Mouse (Mus musculus) liver, embryonic 11.5 days (tissue): ENCODE measurements around the gene Celf2. TPM values are rescaled to one million over a fixed set of nuclear protein-coding genes. Genes with fewer than 3 reads are reported as not detected.

Experiments
- ATAC-seq: fragments of 200-750 bp; cut with Nextera tagmentation; replicated peaks from 2 replicates; pipeline ENCODE4 v1.8.0; 2017; ENCODE audit warnings: moderate number of reproducible peaks, mild to moderate bottlenecking, moderate TSS enrichment, moderate library complexity; ENCODE audit not compliant: low FRiP score
- DNase-seq: peaks from one replicate; pipeline ENCODE4 v3.0.0-alpha.2; 2017; ENCODE audit warnings: low spot score
- H3K27ac ChIP-seq: fragments of 300-500 bp; sonication (generic); 2 replicates; pipeline ENCODE4 v1.5.1; 2014; ENCODE audit warnings: mild to moderate bottlenecking, low read depth, low read length, control low read depth
- H3K27me3 ChIP-seq: fragments of 300-500 bp; sonication (generic); replicated peaks from 2 replicates; pipeline ENCODE4 v1.6.1; 2014; ENCODE audit warnings: low read length, mixed read lengths; ENCODE audit not compliant: control insufficient read depth, insufficient read depth
- H3K36me3 ChIP-seq: fragments of 300-500 bp; sonication (generic); 2 replicates; pipeline ENCODE4 v1.6.1; 2014; ENCODE audit warnings: mild to moderate bottlenecking, low read length, moderate library complexity, mixed read lengths; ENCODE audit not compliant: control insufficient read depth, insufficient read depth
- H3K4me1 ChIP-seq: fragments of 300-500 bp; sonication (generic); replicated peaks from 2 replicates; pipeline ENCODE4 v1.6.1; 2014; ENCODE audit warnings: low read length, mixed read lengths; ENCODE audit not compliant: control insufficient read depth, insufficient read depth
- H3K4me2 ChIP-seq: fragments of 300-500 bp; sonication (generic); 2 replicates; pipeline ENCODE4 v1.6.1; 2014; ENCODE audit warnings: mild to moderate bottlenecking, control low read depth, moderate library complexity
- H3K4me3 ChIP-seq: fragments of 300-500 bp; sonication (generic); 2 replicates; pipeline ENCODE4 v1.5.1; 2014; ENCODE audit warnings: low read depth, low read length, control low read depth
- H3K9ac ChIP-seq: fragments of 300-500 bp; sonication (generic); 2 replicates; pipeline ENCODE4 v1.6.1; 2014; ENCODE audit warnings: low read depth, low read length, control low read depth
- H3K9me3 ChIP-seq: fragments of 300-500 bp; sonication (generic); 2 replicates; pipeline ENCODE4 v1.6.1; 2016; ENCODE audit warnings: low read length, inconsistent platforms, mixed read lengths; ENCODE audit not compliant: control insufficient read depth
- WGBS: fragments of 180-500 bp; shearing (Covaris S2); extraction: QIAGEN DNeasy Blood & Tissue Kit; methylation state at CpG from one replicate; pipeline ENCODE4 v1.1.7; 2014; 5-methylcytosine and 5-hydroxymethylcytosine counted together
- polyA plus RNA-seq: library from polyadenylated mRNA; unstranded; fragments of >200 nt; fragmentation: Nextera tagmentation; extraction: Ambion mirVana; gene quantifications from 2 replicates; pipeline ENCODE4 v1.2.1, GENCODE M21; 2014

Gene Celf2
- polyA plus RNA-seq, 1 experiment from 2014 or later: 21.1 TPM

DNA sequence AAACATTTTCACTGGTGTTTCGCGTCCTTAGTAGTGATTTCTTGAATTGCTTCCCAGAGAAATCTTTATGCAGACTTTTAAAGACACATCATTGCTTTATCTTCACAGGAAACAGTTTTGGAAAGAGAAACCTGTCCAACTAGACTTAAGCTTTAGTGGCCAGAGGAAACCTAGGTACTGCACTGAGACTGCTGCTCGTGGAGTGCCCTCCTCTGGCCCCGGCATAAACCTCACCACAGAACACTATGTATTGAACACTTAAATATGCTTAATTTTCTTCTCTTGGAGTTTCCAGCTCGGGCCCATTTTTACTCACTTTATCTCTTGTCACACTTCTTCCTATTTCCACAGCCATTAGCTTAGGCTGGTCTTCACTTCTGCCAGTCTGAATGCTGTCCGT lies 870.0 kb downstream of the Celf2 start:
- no peak for DNase-seq
- H3K27me3 ChIP-seq: no peaks in the 10 kb centered on the region
- ATAC-seq: no peak
- no peak overlapping the region for H3K4me2 ChIP-seq
- H3K27ac ChIP-seq: no peak overlapping the region
- H3K4me3 ChIP-seq: no peak overlapping the region
- no peaks in the 10 kb centered on the region for H3K4me1 ChIP-seq
- H3K9me3 ChIP-seq: no peaks in the 10 kb centered on the region
- no peaks in the 10 kb centered on the region for H3K36me3 ChIP-seq
- no peak overlapping the region for H3K9ac ChIP-seq
- 74% methylated on average over 6 of the region's 6 CpGs for WGBS

DNA sequence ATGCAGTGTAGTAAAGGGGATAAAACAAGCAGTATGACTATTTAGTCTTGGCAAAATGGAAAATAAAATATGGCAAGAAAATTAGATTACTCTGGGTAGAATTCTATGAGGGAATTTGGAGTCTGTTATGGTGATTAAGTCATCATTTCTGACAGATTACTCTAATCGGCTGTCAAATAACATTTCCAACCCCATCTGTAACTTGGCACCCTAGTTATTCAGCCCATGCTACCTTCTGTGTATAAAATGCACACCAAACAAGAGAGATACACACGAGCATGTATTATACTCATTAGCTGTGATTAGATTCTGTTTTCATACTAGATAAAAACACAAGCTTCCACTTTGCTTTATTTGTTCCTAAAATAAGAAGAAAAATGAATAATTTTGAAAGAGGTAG lies 872.2 kb downstream of the Celf2 start:
- no peaks in the 10 kb centered on the region for H3K27me3 ChIP-seq
- WGBS: 76% methylated on average over 2 of the region's 2 CpGs
- no peak for ATAC-seq

DNA sequence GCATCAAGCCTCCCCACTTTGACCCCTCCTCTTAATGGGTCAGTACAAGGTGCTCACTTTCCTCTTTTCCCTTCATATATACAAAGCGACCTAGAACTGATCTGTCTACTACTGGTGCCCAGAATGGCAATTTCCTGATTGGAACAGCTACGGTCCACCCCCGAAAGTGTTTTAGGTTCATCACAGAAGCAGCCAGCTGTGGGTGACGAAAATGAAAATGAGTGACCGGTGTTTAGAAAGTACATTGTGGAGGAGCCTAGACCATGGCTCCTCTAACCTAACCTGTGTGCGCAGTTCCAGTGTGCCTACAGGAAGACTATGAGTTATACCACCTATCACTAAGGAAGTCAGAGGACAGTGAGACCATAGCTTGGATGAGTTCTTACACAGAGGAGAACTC lies 874.5 kb downstream of the Celf2 start:
- Histone ChIP-seq H3K4me1 (no peaks in the 10 kb centered on the region), H3K36me3 (no peaks in the 10 kb centered on the region), H3K9me3 (no peaks in the 10 kb centered on the region), H3K27me3 (no peaks in the 10 kb centered on the region), H3K4me3 (no peak overlapping the region), H3K9ac (no peak overlapping the region), H3K4me2 (no peak overlapping the region), H3K27ac (no peak overlapping the region)
- ATAC-seq (no peak), DNase-seq (no peak)
- 85% methylated on average over 6 of the region's 6 CpGs for WGBS

More for the DNA sequence above, 872.2 kb downstream of the Celf2 start:
- H3K4me3 ChIP-seq: no peak overlapping the region
- no peak overlapping the region for H3K27ac ChIP-seq
- no peak for DNase-seq
- H3K9me3 ChIP-seq: no peaks in the 10 kb centered on the region
- no peak overlapping the region for H3K9ac ChIP-seq
- H3K4me2 ChIP-seq: no peak overlapping the region
- H3K4me1 ChIP-seq: no peaks in the 10 kb centered on the region
- H3K36me3 ChIP-seq: no peaks in the 10 kb centered on the region

DNA sequence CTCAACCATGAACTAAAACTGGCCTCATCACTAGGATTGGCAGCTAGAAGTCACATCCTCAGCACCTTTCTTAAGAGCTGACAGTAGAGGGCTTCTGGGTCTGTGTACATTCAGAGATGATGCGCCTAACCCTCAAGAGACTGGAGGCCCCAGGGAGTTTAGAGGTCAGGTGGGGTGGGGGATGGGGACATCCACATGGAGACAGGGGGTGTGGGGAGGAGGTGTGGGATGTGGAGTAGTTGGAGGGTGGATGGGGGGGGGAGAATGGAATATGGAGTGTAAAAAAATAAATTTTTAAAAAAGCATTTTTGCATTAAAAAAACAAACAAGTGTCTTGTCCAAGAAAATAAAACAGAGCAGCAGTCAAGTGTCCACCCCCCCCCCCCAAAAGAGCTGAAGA lies 876.2 kb downstream of the Celf2 start:
- Histone ChIP-seq H3K9ac (no peak overlapping the region), H3K4me2 (no peak overlapping the region), H3K36me3 (no peaks in the 10 kb centered on the region), H3K4me3 (no peak overlapping the region), H3K4me1 (no peaks in the 10 kb centered on the region), H3K27ac (no peak overlapping the region), H3K27me3 (no peaks in the 10 kb centered on the region), H3K9me3 (no peaks in the 10 kb centered on the region)
- 85% methylated on average over 1 of the region's 1 CpGs for WGBS
- no peak for DNase-seq
- no peak for ATAC-seq

DNA sequence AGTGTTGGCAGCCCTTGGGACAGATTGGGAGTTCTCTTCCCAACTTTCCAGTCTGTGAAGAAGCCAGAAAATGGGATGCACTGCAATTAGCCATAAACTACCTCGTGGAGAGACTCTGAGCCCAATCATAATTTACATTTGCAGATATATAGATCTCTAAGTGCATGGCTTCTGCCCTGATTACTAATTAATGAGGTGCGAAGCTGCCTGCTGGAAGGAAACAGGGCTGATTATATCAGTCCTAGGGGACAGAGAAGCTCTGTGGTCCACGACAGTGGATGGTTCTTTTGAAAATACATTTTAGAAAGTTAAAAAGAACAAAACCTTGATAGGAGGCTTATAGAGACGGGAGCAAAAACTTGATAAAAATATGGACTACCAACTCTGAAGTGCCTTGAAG lies 885.6 kb downstream of the Celf2 start:
- no peak overlapping the region for H3K9ac ChIP-seq
- no peak overlapping the region for H3K4me2 ChIP-seq
- WGBS: 61% methylated on average over 4 of the region's 4 CpGs
- no peak for DNase-seq
- ATAC-seq: no peak
- no peaks in the 10 kb centered on the region for H3K36me3 ChIP-seq
- no peak overlapping the region for H3K27ac ChIP-seq
- no peak overlapping the region for H3K4me3 ChIP-seq
- H3K27me3 ChIP-seq: no peaks in the 10 kb centered on the region
- H3K9me3 ChIP-seq: no peaks in the 10 kb centered on the region
- no peaks in the 10 kb centered on the region for H3K4me1 ChIP-seq

DNA sequence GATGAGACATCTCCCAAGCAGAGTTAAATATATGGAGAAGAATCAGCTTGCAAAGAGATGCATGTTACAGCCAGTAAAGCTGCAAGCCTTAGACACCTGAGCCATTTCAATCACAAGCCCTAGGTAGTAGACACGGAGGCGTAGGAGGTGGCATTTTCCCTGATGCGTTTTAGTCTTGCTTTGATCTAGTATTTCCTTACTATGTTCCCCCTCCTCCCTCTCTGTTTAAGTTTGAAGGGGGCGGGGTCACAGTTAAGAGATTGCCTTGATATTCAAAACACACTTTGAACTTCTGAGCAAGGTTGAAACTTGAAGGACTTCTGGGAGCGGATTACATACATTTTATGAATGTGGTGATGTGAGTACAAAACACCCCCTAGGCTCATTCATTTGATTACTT lies 887.3 kb downstream of the Celf2 start:
- Histone ChIP-seq H3K4me2 (no peak overlapping the region), H3K9me3 (no peaks in the 10 kb centered on the region), H3K4me1 (no peaks in the 10 kb centered on the region), H3K9ac (no peak overlapping the region), H3K4me3 (no peak overlapping the region), H3K27ac (no peak overlapping the region), H3K36me3 (no peaks in the 10 kb centered on the region), H3K27me3 (no peaks in the 10 kb centered on the region)
- ATAC-seq: no peak
- DNase-seq: no peak
- 80% methylated on average over 5 of the region's 5 CpGs for WGBS

DNA sequence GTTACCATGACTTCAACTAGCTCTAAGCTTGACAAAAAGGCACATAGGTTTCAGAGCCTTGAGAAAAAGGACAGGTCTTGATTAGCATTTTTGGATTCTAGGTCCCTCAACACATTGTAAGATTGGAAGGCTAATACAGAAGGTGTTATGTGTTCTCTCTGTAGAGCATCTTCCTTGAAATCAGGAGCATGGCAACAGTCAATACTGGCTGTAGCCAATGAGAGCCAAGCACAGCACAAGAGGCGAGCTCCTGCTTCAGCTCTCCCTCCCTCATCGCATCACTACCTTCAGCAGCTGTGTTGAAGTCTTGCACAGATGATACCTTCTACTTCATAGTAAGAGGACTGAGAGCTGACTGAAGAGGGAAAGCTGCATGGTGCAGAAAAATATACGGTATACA lies 890.5 kb downstream of the Celf2 start:
- Histone ChIP-seq H3K4me3 (no peak overlapping the region), H3K27me3 (no peaks in the 10 kb centered on the region), H3K36me3 (no peaks in the 10 kb centered on the region), H3K4me2 (no peak overlapping the region), H3K9ac (no peak overlapping the region), H3K4me1 (no peaks in the 10 kb centered on the region), H3K9me3 (no peaks in the 10 kb centered on the region), H3K27ac (no peak overlapping the region)
- DNase-seq (no peak), ATAC-seq (no peak)
- WGBS: 78% methylated on average over 3 of the region's 3 CpGs

DNA sequence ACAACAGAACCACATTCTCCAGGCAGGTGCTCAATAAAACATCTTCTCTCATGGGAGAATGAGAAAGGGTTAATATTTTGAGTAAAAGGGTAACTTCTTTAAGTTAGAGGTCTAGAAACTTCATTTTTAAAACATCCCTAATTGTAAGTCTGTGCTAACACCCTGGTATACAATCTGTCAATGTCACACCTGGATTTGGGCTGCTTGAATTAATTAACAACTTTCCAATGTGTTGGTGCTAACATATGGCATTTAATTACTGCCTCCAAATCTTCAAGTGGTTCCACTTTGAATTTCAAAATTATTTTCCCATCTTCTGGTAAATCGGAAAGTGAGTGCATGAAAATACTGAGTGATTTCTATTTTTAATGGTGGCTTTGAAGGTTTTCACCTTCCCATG lies 890.9 kb downstream of the Celf2 start:
- ATAC-seq (no peak), DNase-seq (no peak)
- no peak overlapping the region for H3K9ac ChIP-seq
- H3K27ac ChIP-seq: no peak overlapping the region
- WGBS: 78% methylated on average over 1 of the region's 1 CpGs
- no peaks in the 10 kb centered on the region for H3K4me1 ChIP-seq
- H3K27me3 ChIP-seq: no peaks in the 10 kb centered on the region
- H3K9me3 ChIP-seq: no peaks in the 10 kb centered on the region
- H3K36me3 ChIP-seq: no peaks in the 10 kb centered on the region
- H3K4me2 ChIP-seq: no peak overlapping the region
- H3K4me3 ChIP-seq: no peak overlapping the region

DNA sequence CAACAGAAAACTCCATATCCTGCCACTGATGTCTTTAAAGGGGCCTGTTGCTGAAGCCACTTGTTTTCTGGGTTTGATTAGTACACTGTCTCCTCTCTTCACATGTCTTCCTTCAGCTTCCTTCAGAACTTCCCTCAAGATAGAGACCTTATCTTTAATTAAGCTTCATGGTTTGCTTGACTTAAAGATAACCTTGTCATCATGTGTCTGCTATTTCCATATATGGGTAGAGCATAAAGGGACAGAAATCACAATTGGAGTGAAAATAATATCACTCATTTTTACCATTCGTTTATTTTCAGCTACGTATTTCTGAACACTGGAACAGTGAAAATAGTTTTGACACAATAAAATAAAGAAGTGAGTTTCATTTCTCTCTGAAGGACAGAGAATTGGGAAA lies 905.0 kb downstream of the Celf2 start:
- 78% methylated on average over 2 of the region's 2 CpGs for WGBS
- DNase-seq (no peak), ATAC-seq (no peak)
- H3K9me3 ChIP-seq: no peaks in the 10 kb centered on the region
- H3K4me1 ChIP-seq: no peaks in the 10 kb centered on the region
- H3K27me3 ChIP-seq: no peaks in the 10 kb centered on the region
- no peak overlapping the region for H3K4me2 ChIP-seq
- H3K36me3 ChIP-seq: no peaks in the 10 kb centered on the region
- no peak overlapping the region for H3K4me3 ChIP-seq
- no peak overlapping the region for H3K27ac ChIP-seq
- H3K9ac ChIP-seq: no peak overlapping the region
